Mouse (Mus musculus): ENCODE measurements at regions not wholly inside any gene's neighbourhood (a gene's known extent, or its start where the extent isn't known, plus 50 kb on each side); places are given as distances from the start of the nearest gene placed in this dataset.

DNA sequence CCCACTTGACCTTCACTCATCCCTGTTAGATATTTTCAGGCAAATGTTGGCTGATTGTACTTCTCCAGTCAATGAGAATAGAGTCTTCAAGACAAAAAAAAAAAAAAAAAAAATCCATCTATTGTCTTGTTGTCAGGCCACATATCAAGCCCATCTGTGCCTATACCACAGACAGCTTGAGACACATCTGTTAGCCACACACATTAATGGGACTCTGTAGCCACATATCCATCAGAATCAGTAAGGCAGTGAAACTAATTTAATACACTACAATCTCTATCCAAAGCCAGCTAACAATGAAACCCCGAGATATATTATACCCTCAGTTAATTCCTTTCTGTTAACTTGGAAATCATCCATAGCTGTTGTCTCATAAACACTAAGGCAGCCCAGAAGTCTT is 667.1 kb downstream of the Defb40 start:
- DNase-seq: no peak

DNA sequence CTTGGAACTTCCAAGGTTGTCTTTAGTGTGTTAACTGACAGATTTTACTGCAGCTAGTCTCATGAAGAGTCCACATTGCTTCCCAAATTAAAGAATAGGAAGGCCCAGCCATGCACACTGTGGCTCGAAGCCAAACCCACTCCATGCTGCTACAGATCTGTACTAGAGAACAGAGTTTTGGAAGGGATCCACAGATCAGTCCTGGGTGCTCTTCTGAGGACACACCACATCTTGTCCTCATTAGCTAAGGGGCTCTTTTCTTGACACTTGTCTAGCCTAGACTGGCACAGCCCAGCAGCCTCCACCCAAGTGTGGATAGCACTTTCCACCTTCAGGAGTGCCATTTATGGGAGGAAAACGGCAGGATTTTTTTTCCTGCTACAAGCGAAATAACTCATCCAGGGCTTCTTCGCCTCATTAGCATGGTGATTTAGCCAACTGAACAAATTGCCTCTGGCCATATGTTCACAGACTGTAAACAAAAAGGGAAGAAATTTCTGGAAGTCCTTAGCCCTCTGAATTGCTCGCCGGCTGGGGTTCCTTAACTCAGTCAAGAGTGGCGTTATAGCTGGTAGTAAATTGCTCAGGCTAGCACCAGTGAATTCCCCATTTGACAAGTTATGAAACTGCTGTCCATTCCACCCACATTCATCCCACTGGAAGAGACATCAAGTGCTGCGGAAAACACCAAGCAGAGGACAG is 690.4 kb downstream of the Defb40 start:
- no peak for DNase-seq

DNA sequence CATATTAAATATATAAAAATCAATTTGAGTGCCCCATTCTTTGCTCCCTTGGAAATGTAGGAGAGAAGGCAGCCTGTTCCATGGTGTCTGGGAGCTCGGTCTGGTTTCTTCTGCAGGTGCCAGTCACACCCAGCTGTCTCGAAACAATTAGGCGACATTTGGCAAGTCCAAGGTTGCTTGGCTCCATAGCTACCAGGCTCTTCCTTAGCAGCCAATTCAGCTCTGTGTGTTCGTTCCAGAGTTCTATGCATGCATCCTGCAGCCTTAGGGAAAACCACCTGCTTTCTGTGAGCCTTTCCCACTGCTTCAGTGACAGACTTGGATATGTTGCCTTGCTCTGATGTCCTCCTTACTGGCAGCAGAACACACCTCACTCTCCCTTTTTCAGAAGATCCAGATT is 698.1 kb downstream of the Defb40 start:
- no peak for DNase-seq

DNA sequence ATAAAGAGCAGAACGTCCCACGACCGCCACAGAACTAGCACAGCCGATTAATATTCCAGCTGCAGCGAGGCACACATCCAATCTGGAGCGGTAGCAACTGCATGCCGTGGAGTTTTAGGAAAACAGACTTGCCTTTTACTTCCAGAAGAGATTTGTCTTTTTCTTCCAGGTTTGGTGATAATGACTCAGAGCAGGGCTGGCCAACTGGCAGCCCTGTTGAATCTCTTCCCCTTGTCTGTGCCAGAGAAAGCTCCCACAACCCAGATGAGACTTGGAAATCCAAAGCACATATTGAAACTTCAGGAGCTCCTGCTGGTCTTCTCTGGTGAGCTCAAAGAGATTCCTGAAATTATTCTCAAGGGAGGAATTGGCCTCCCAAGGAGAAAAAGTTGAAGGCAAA is 709.8 kb downstream of the Defb40 start:
- no peak for DNase-seq

DNA sequence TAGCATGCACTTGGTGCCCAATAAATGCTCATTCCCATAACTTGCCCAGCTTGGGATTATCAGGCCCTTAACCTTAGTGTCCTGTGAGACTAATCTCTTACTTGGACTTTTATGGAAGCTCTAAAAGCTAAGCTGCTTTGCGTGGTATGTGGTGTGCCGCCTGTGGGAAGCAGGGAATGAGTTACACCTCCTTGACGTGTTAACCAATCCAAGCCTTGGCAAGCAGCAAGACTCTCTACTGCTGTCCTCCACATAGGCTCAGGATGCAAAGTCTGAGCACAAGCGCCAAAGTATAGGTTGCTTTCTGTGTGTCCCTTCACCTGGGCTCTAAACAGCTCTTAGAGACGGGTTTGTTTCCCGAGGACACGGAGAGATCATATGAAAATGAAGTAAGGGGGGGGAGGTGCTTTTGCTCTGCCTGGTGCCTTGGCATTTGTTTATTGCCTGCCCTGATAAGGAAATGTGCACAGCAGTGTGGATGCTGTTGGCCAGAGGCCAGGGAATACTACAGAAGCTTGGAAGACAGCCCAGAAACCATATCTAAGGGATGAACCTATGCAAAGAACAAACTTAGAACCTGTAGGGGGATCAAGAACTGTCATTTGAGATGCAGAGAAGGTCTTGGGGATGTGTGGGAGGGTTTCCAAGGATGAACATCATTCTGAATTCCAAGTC is 719.6 kb downstream of the Defb40 start:
- peak; percentile 24 for DNase-seq

DNA sequence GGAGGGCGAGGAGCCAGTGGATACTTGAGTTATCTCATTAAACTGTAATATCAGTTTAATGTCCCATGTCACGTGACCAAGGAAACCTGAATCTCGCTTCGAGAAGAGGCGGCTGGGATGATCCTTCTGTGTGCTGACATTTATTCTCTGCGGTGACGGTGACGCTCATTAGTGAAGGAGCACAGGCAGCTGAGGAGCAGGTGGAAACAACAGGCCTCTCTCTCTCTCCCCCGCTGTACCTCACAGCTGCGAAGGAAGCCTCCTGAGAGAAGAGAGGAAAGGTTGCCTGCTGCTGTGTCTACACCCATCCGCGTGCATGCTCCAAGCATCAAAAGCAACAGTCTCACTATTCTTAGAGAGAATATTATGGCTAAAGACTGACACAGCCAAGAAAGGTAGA is 731.8 kb downstream of the Defb40 start:
- no peak for DNase-seq

DNA sequence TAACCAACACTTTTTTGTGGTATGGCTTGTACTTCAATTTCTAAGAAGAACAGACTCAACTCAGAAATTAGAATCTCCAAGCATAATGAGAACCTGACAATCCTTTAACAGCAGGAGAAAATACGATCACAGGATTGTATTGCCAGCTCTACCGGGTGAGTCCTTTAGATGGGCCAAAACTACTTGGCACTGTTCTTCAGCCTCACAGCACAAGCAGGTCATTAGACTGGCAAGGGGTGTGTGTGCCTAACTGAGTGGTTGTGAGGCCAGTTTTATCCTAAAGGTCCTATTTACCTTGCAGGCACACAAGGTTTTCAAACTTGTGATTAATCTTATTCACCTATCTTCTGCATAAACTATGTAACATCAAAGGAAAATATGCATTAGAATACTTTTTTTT is 760.5 kb downstream of the Defb40 start:
- no peak for DNase-seq

DNA sequence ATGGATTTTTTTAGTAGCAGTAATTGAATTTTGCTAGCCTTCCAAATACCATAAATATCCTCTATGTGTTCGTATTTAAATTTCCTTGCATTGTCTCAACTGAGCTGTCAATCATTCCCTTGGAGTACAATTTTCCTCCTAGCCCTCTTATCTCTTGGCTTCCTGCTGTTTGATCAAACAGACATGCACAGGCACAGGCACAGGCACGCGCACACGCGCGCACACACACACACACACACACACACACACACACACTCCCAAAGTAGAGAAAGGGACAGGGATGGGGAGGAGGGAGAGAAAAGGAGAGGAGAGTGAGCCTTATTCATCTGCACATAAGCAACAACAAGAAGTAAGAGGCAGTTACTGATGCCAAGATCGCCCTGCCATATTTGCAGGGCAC is 760.9 kb downstream of the Defb40 start:
- no peak for DNase-seq

DNA sequence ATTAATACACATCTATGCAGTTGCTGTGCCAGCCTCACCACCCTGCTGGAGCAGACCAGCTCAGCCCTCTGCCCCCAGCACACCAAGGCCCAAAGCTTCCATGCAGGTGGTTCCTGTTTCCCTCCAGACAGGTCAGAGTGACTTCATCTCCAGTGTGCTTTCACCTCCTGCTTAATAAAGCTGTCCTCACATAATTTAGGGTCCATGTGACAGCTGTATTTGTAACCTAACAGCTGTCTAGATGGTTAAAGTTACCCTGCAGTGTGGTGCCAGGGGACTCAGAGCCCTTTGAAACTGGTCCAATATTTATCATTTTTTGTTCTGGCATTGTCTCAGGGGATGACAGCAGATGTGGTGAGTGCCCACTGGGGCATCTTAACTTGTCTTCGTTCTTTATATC is 761.5 kb downstream of the Defb40 start:
- no peak for DNase-seq

DNA sequence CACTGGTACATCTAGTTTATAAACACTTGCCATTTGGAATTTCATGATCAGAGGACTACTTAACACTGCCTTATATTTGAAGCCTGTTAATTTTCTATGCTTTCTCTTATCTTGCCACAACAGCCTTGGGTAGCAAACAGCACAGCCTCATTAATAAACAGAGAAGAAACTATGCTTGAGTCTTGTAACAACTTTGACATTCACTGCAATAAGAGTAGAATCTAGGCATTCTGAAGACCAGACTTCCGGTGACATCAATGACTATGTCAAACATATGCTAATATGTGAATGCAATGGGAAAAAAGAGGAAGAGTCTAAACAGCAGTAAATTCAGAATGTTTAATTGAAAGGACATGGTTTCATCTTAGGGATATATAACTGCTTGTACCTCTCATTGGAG is 768.0 kb downstream of the Defb40 start:
- no peak for DNase-seq

DNA sequence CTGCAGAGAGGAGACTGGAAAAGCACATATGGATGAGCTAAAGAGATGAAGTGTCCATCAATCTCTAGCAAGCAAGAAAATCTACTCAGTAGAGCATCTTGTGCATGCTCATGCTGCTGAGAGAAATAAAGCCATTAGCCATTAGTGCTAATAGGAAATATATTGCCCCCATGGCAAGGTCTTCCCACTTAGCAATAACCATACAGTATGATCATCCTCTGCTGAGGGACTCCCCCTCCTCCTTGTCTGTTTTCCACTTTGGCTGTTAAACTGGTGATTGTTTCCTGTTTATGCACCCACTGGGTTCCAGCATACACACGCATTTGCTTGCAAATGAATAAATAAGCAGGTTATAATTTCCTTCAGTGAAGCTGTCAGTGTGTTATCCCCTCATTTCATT is 769.4 kb downstream of the Defb40 start:
- DNase-seq: no peak

DNA sequence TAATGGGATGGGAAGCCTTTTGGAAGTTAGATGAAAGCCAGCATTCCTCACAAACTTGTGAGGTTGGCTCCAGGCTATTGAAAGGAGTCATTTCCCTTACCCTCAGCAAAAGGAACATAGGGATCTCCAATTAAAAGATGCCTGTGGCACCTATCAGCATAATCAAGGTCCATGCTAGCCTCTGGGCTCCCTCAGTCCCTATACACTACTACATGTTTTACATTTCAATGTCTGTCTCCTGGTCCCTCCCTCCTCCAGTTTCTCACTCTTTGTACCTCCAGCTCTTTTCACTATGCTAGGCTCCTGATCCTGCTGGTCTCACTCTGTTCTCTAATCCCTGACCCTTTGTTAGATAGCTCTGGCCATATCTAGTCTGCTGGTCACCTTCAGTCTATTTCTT is 790.6 kb downstream of the Defb40 start:
- no peak for DNase-seq

DNA sequence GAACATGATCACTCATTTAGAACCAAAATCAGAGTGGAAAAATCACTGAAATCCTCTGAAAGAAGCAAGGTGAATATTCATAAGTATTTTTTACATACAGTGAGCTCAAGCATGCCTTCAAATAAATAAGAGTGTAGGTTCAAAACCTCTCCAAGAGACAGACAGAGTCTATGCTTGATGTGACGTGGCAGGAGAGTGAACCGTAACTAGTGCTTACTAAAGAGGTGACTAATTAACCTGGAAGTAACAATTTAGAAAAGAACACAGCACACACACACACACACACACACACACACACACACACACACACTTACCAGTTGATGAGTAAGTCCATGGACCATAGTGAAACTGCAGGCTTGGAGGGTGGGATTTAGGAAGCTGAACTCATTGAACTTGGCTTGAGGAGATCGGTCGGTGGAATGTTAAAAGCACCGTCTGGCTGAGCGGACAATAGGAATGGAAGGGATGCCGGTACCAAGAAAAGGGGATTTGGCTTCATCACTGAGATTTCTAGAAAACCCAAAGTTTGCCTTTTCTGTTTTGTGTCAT is 802.4 kb downstream of the Defb40 start:
- no peak for DNase-seq

DNA sequence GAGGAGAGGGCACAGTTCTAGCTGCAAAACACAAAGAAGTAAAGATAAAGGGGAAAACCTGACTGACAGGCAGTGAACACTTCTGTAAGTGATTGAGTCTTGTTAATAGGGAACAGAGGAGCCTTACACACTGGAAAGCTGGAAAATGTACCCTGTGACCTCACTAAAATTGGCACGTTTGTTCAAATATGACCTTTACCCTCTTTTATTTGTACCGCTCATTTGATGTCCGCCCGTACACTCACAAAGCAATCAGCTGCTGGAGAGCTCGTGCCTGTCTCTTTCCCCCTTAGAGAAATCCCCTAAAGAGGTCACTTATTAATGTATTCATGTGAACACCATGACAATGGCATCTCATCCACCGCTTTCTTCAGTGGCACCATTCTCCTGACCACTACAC is 819.4 kb downstream of the Defb40 start:
- no peak for DNase-seq

DNA sequence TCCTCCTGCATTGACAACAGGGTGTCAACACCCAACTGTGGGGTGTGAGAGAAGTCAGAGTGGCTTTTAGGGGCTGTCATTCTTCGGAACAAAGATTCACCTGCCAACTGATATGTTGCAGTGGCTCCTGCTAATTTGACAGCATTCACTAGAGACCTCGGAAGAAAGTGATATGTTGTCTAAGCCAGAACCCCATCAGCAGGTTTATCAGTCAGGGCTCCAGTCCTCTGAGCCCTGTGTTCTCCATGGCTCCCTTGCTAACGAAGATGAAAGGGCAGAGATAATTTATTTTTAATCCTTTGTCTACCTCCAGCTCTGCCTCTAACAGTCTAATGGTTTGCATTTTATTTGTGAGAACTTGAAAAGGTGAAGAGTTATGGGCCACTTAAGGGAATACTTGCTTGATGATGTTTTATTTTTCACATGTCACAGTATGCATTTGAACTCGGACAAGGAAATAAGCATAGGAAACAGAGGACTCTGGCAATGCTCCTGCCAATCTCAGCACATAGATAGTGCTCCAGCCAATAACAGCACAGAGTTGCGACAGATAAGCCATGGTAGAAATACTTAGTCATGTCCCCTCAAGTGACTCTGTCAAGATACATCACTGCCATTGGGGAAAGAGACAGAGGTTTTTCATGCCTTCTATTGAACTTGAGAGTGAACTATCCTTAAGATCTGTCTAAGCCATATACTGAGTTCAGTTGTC is 862.6 kb downstream of the Defb40 start:
- no peak for DNase-seq

DNA sequence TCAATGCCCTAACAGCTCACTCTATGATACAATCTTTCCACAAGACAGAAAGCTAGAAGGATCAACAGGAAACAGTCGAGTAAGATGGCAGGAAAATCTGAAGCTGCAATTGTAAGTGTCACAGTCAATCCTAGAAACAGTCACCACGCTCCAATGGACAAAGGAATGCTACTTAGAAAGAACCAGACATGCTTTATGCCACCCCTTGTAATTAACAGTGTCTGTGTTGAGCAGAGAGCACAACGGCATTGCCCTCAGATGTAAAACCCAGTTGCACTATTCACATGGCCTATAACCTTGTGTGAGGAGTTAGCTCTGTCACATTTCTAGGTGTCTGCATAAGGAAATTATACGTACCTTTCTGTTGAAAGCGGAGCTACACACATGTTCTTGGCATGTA is 864.8 kb downstream of the Defb40 start:
- no peak for DNase-seq

DNA sequence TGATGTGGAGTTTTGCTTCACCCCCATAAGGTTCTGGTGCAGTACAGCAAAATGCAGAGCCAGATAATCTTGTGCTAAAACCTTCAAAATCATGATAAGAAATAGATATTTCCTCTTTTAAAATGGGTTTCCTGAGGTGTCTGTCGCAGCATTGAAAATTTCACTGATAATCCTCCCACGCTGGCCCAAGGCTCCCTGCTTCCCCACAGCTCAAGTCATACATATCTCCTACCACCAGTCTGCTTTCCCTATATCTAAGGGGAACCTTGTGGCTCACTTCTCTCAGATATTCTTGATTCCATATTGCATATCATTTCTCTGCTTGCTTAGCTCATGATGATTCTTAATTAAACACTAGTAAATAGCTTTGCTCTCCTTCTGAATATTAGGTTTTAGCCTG is 868.6 kb downstream of the Defb40 start:
- no peak for DNase-seq

DNA sequence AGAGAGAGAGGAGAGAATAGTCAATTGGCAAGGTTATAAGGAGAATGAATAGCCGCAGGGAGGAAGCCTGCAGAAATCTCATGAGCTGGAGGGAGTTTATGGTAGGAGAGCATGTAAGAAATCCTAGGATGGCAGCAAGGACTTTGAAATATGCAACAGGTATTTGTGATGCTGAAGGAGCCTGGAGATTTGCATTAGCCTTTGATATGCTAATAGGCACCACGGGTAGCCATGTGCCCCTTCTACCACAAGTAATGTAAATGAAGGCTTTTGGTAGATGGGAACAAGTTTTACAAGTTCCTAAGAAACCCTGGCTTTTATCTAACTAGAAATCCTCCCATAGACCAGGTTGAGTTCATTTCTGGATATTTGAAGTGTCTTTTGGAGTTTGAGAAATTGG is 871.2 kb downstream of the Defb40 start:
- no peak for DNase-seq

DNA sequence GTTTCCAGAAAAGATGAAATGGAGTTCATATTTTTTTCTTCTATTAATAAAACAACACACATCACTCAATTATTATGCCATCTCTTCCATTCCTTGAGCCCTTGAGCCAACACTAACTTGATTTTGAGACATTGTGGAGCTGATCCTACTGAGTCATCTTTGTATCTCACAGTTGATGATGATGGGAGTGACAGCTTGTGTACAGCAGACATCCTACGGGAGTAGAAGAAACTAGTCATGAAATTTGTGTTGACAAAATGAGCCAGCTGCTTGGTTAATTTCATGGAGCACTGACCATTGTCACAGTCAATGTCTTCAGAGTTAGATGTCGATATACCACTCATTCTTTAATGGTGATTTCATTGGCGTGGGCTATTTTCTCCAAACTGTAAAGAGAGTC is 912.6 kb downstream of the Defb40 start:
- DNase-seq: no peak

DNA sequence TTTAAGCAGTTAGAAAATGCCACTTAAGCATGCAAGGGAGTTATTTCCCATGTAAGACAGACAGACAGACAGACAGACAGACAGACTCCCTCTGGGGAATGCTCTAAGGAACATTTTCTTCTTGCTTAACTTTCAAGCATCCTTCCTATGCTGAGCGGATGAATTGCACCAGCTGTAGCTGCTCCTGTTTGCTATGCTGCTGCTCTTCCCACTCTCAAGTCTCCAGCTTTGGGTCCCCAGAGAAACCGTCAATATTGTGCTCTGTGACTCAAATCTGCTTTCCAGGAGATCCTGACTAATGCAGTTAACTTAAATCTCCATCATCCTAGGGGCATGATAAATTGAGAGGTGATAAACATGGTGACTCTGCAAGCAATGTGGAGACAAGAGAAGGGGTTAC is 918.5 kb downstream of the Defb40 start:
- no peak for DNase-seq

DNA sequence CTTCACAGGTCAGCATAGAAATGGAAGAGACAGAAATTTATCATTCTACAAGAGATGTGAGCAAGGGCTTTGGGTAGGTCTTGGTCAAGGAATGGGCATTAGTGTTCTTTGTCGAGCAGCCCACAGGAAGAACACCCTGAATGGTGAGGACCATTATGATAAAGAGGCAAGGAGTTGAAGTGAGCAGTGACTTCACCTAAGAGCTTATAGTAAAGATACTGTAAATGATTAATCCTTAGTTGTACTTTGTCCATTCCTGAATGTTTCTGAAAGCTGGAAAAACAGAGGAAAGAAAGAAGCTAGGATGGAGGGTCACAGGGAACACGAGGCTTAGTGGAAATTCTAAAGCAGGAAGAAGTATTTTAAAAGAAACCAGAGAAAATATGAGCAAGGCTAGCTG is 956.9 kb downstream of the Defb40 start:
- DNase-seq: no peak

DNA sequence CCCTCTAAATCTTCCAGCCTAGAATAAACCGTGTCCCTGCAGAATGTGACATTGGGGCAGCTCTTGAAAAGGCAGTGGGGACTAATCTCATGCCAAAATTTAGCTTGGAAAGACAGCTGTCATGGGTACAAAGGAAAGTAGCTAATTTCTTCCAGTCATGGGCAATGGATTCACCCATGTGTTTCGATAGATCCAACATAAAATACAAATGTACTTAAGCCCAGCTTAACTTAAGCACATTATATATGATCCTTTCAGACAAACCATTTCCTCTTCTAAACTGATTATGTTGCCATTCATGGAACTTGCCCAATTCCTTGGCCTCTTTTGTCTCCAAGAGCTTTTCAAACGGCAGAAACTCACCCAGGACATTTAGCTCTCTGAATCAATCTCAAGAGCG is 970.5 kb downstream of the Defb40 start:
- DNase-seq: no peak

DNA sequence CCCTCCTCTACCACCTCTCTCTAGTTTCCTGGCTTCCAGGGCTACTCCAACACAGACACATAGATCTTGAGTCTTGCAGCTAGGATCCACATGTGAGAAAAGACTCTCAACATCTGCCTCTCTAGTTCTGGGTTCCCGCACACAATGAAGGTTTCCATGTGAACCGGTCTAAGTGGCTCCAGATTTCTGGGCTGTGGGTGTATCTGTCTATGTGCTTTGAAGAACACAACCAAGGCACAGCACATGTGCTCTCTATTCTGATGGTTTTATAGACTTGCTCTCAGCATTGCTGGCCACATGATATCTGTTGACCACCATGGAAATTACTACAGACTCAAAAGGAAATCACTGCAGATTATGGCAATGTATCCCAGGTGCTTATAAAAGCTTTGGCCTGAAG is 972.4 kb downstream of the Defb40 start:
- DNase-seq: no peak

DNA sequence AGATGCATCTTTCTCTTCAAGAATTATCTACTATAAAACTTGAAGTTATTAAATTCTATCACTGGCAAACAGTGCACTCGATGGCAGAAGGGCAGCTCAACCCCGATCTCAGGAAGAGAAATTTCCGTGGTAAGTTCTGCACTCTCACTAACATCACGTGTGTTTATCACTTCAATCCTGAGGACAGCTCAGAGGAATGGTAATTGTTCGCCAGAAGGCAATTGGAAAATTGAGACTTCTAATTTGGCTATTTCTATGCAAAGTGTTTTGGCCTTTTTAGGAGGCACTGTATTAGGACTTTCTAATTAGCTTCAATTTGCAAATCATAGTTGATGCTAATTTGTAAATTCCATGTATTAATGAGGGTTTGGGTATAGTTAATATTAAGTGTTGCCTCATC is 977.3 kb downstream of the Defb40 start:
- no peak for DNase-seq

Data from heart, postnatal 4 days (tissue).